Mouse (Mus musculus): Measurements from ENCODE around the gene Eepd1.

- TF ChIP-seq POLR2A (IDR thresholded peaks at IDR 0.05; ENCODE audit: insufficient read depth, low read depth, low read length) (no peak), CTCF (IDR thresholded peaks at IDR 0.05; ENCODE audit: insufficient read depth, low read depth, low read length) (no peak)
Observed at GRCm38 (mm10) chr9:25495601-25496000, 14.3 kb downstream of the Eepd1 start.
